Mouse (Mus musculus) liver, embryonic 15.5 days (tissue): ENCODE measurements at regions not wholly inside any gene's neighbourhood (a gene's known extent, or its start where the extent isn't known, plus 50 kb on each side); places are given as distances from the start of the nearest gene placed in this dataset.
"Not testable (repeated sequence)": the region's sequence is repeated elsewhere in the genome, so short reads cannot be mapped to it uniquely, and the experiment has no call there.

Source experiments
- ATAC-seq: fragments of 200-750 bp; cut with Nextera tagmentation; 2 replicates; pipeline ENCODE4 v1.8.0; 2017; ENCODE audit warnings: moderate number of reproducible peaks, mild to moderate bottlenecking, moderate library complexity; ENCODE audit not compliant: insufficient read depth
- H3K27ac ChIP-seq: fragments of 300-500 bp; sonication (generic); replicated peaks from 2 replicates; pipeline ENCODE4 v1.5.1; 2015; ENCODE audit warnings: mild to moderate bottlenecking, inconsistent platforms
- H3K27me3 ChIP-seq: fragments of 300-500 bp; sonication (generic); 2 replicates; pipeline ENCODE4 v1.6.1; 2015; ENCODE audit warnings: mild to moderate bottlenecking, inconsistent platforms
- H3K36me3 ChIP-seq: fragments of 300-500 bp; sonication (generic); replicated peaks from 2 replicates; pipeline ENCODE4 v1.6.1; 2015; ENCODE audit warnings: moderate library complexity, mild to moderate bottlenecking, inconsistent platforms
- H3K4me1 ChIP-seq: fragments of 300-500 bp; sonication (generic); replicated peaks from 2 replicates; pipeline ENCODE4 v1.6.1; 2015; ENCODE audit warnings: inconsistent platforms
- H3K4me2 ChIP-seq: fragments of 300-500 bp; sonication (generic); 2 replicates; pipeline ENCODE4 v1.6.1; 2015; ENCODE audit warnings: moderate library complexity, mild to moderate bottlenecking, inconsistent platforms
- H3K4me3 ChIP-seq: fragments of 300-500 bp; sonication (generic); replicated peaks from 2 replicates; pipeline ENCODE4 v1.5.1; 2015; ENCODE audit warnings: mild to moderate bottlenecking, inconsistent platforms
- H3K9ac ChIP-seq: fragments of 300-500 bp; sonication (generic); 2 replicates; pipeline ENCODE4 v1.6.1; 2015; ENCODE audit warnings: moderate library complexity, mild to moderate bottlenecking, inconsistent platforms
- H3K9me3 ChIP-seq: fragments of 300-500 bp; sonication (generic); replicated peaks from 2 replicates; pipeline ENCODE4 v1.6.1; 2016; ENCODE audit warnings: inconsistent platforms
- WGBS: fragments of 180-500 bp; shearing (Covaris S2); methylation state at CpG from one replicate; pipeline ENCODE4 v1.1.7; 2015; ENCODE audit warnings: mixed read lengths; ENCODE audit not compliant: insufficient replicate concordance; 5-methylcytosine and 5-hydroxymethylcytosine counted together

DNA sequence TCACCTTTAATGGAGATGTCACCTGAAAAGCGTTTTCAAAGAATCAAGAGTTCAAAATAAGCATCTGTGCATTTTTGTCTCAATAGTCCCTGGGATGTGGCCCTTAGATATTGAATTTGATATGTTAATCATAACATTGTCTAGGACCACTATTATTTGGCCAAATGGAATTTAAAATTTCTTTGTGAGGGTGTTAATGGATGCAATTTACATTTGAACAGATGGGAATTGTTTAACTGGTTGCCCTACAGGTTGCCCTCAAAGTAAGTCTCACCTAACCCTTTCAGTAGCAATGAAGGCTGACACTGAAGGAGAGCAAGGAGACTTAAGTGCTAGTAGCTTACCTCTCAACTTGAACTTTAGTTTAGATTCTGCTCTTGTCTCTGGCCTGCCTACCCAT is 207.9 kb upstream of the Tmc3 start:
- Histone ChIP-seq H3K36me3 (no peaks in the 10 kb centered on the region), H3K4me2 (no peak overlapping the region), H3K4me1 (no peaks in the 10 kb centered on the region), H3K4me3 (no peak overlapping the region), H3K9me3 (no peaks in the 10 kb centered on the region), H3K27me3 (no peaks in the 10 kb centered on the region), H3K27ac (no peak overlapping the region), H3K9ac (no peak overlapping the region)
- WGBS, result 53% methylated on average over 1 of the region's 1 CpGs
- ATAC-seq, result no peak

DNA sequence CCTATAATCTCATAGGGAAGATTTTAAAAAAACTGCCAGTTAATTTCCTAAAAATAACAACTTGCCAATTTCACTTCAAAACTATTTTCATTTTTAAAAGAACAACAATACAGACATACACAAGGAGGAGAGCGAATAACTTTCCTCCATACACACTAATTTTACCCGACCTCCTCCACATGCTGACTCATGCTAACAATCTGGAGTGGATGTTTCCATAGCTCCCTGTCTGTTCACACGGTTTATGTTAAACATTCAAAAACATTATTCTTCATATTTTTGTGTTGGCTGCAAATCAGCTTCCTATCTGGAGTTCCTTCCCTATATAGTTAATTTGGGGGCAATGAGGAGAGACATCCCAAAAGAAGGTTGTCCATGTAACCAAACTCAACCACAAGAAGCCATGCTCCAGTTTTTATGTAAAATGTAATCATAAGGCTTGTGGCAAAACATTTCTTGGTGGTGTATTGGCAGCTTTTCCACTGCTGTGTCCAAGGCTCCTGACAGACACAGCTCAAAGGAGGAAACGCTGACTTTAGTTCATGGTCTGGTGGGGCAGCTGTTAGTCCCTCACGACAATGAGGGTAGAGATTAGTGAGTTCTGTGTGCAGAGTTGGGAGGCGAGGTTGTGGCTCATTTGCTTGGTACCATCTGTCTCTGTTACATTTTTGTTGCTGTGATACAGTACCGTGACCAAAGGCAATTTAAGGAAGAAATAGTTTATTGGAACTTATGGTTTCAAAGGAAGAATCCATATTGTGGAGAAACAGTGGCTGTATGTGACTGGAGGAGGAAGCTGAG is 203.1 kb upstream of the Tmc3 start:
- H3K36me3 ChIP-seq, result no peaks in the 10 kb centered on the region
- no peaks in the 10 kb centered on the region for H3K9me3 ChIP-seq
- no peak overlapping the region for H3K9ac ChIP-seq
- H3K4me1 ChIP-seq, result no peaks in the 10 kb centered on the region
- no peak for ATAC-seq
- no peaks in the 10 kb centered on the region for H3K27me3 ChIP-seq
- no peak overlapping the region for H3K27ac ChIP-seq
- H3K4me2 ChIP-seq, result no peak overlapping the region
- no peak overlapping the region for H3K4me3 ChIP-seq
- 48% methylated on average over 7 of the region's 7 CpGs for whole genome bisulfite sequencing

DNA sequence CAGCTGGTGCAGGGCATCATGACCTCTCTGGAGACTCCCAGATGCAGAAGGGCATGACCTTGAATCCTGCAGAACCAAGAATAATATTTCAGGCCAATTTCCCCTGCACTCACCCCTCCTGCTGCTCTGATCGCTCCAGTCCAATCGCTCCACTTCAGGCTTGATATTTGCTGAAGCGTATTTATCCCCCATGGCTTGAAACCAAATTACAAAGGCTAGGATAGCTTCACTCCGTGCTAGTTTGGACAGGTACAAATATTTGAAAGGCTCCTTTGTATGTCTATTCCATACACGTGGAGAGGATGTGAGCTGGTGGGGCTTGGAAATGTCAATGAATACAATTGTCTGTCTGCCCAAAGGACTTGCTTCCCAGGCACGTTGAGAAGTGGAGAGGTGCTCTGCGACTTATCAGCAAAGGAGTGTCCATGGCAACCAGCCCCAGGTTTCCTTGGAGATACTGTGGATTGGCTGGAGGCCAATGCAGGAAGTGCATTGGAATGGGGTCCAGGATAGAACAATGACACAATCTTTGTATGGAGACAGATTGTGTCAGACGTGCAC is 201.8 kb upstream of the Tmc3 start:
- ATAC-seq, result no peak
- H3K27ac ChIP-seq, result no peak overlapping the region
- WGBS, result 45% methylated on average over 8 of the region's 8 CpGs

DNA sequence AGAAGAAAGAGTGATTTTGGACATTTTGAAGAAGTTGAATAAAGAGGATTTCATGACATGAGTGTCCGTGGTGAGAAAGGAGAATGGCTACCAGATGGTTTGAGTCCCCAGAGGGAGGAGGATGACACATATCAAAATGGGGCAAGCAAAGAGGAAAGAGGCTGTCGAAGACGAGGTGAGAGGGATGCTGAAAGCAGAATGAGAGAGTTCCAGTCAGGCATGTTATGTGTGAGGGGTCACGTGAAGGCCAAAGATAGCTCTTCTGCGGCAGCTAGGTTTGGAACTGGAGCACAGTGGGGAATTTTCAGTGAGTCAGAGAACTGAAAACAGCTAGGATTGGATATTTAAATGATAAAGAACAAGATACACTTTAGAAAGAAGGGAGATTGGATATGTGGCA is 193.3 kb upstream of the Tmc3 start:
- H3K27ac ChIP-seq, result no peak overlapping the region
- H3K4me3 ChIP-seq, result no peak overlapping the region
- no peaks in the 10 kb centered on the region for H3K9me3 ChIP-seq
- 64% methylated on average over 5 of the region's 5 CpGs for WGBS
- ATAC-seq, result no peak
- no peaks in the 10 kb centered on the region for H3K27me3 ChIP-seq
- H3K9ac ChIP-seq, result no peak overlapping the region
- no peaks in the 10 kb centered on the region for H3K4me1 ChIP-seq
- no peaks in the 10 kb centered on the region for H3K36me3 ChIP-seq
- H3K4me2 ChIP-seq, result no peak overlapping the region

More for the DNA sequence above, 201.8 kb upstream of the Tmc3 start:
- Histone ChIP-seq H3K36me3 (no peaks in the 10 kb centered on the region), H3K4me3 (no peak overlapping the region), H3K27me3 (no peaks in the 10 kb centered on the region), H3K9ac (no peak overlapping the region), H3K9me3 (no peaks in the 10 kb centered on the region), H3K4me1 (no peaks in the 10 kb centered on the region), H3K4me2 (no peak overlapping the region)

DNA sequence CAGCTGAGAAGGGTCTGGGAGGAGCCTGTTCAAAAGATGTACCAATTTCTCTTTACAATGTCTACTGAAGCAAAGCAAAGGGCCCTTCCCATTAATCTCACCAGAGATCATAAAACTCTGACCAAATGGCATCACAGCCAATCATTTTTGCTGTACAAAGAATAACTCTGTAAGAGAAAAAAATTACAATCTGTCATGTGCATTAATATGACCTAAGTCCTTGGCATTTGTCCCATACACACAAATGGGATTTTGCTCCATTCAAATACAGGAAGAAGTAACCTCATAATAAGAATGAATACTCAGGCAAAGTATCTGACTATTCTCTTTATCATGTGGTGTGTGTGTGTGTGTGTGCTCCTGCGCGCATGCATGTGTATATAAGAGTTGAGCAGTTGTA is 192.5 kb upstream of the Tmc3 start:
- Histone ChIP-seq H3K4me2 (no peak overlapping the region), H3K36me3 (no peaks in the 10 kb centered on the region), H3K4me3 (no peak overlapping the region), H3K27me3 (no peaks in the 10 kb centered on the region), H3K27ac (no peak overlapping the region), H3K4me1 (no peaks in the 10 kb centered on the region), H3K9me3 (no peaks in the 10 kb centered on the region), H3K9ac (no peak overlapping the region)
- WGBS, result 85% methylated on average over 2 of the region's 2 CpGs
- ATAC-seq, result no peak

DNA sequence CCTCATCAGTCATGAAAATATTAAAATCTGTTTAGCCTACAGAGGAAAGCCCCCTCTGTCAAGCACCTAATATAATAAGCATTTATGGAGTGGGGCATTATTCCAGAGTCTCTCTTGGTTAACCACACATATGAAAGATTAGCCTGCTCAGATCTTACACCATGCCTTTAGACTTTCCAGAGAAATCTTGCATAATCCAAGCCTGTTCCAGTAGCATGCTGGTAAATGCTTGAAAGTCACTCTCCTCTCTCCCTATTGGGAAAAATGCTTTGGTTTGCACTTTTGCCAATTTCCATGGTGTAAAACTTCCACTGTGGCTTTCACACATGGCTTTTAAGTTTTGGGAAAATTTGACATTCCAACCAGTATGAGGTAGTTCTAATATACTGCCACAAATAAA is 192.1 kb upstream of the Tmc3 start:
- H3K9me3 ChIP-seq, result no peaks in the 10 kb centered on the region
- H3K9ac ChIP-seq, result no peak overlapping the region
- H3K36me3 ChIP-seq, result no peaks in the 10 kb centered on the region
- no peaks in the 10 kb centered on the region for H3K4me1 ChIP-seq
- no peak for ATAC-seq
- H3K4me2 ChIP-seq, result no peak overlapping the region
- no peak overlapping the region for H3K4me3 ChIP-seq
- no peak overlapping the region for H3K27ac ChIP-seq
- no peaks in the 10 kb centered on the region for H3K27me3 ChIP-seq

DNA sequence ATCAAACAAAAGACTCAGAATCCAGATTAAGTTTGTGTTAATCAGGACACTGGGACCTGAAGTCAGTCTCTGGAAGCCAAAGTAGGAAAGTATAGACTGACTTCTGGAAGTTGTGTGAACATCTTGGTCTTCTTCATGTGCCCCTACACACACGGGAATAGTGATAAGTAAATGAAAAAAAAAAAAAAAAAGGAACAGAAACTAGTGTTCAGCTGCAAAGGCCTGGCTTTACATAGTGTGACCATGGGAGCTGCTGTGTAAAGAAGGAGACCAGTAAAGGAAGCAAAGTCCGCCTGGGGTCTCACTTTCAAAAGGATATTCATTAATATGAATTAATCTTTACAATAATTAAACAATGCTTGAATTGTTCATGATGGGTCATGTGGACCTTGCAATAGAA is 190.6 kb upstream of the Tmc3 start:
- Histone ChIP-seq H3K27ac (no peak overlapping the region), H3K9ac (no peak overlapping the region), H3K4me1 (no peaks in the 10 kb centered on the region), H3K4me3 (no peak overlapping the region), H3K36me3 (no peaks in the 10 kb centered on the region), H3K27me3 (no peaks in the 10 kb centered on the region), H3K9me3 (no peaks in the 10 kb centered on the region), H3K4me2 (no peak overlapping the region)
- 35% methylated on average over 2 of the region's 2 CpGs for WGBS
- ATAC-seq, result no peak

DNA sequence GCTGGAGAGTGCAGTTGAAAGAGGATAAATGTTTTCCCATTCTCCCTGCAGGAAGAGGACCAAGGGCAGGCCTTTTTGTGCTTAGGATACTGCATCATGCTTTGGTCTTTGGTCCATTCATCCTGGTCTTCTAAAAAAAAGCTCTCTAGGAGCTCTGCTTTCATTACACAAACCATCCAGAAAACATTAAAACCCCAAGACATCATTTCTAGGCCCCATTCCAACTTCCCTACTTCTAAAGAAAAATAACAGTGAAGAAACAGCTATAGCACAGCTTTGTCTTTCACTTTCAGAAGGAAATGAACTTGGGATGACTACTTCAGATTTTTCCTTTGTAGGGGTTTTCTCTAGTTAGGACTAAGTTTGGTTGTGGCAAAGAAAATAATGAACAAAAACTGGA is 185.1 kb upstream of the Tmc3 start:
- no peaks in the 10 kb centered on the region for H3K36me3 ChIP-seq
- H3K4me2 ChIP-seq, result no peak overlapping the region
- no peak overlapping the region for H3K9ac ChIP-seq
- ATAC-seq, result no peak
- no peak overlapping the region for H3K4me3 ChIP-seq
- no peaks in the 10 kb centered on the region for H3K4me1 ChIP-seq
- H3K27me3 ChIP-seq, result no peaks in the 10 kb centered on the region
- H3K9me3 ChIP-seq, result no peaks in the 10 kb centered on the region
- H3K27ac ChIP-seq, result no peak overlapping the region

DNA sequence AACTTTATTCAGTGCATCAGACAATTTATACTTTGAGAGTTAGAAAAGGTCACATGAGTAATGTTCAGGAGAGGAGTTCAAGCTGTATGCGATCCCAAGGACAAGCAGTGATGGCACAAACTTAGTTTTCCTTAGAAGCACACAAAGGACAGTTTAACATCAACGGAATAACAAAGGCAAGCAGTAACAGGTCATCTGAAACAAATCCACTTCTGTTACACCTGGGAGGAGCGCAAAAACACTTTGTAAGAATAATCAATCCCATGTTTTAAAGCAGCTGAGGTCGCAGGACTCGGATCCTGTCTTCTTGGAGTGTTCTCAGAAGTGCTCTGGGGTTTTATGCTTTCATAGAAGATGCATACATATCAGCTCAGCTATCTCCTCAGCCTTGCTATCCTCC is 183.7 kb upstream of the Tmc3 start:
- no peaks in the 10 kb centered on the region for H3K4me1 ChIP-seq
- no peak for ATAC-seq
- H3K9me3 ChIP-seq, result no peaks in the 10 kb centered on the region
- no peak overlapping the region for H3K27ac ChIP-seq
- no peaks in the 10 kb centered on the region for H3K36me3 ChIP-seq
- H3K9ac ChIP-seq, result no peak overlapping the region
- no peak overlapping the region for H3K4me3 ChIP-seq
- 58% methylated on average over 5 of the region's 5 CpGs for WGBS
- H3K27me3 ChIP-seq, result no peaks in the 10 kb centered on the region
- no peak overlapping the region for H3K4me2 ChIP-seq

DNA sequence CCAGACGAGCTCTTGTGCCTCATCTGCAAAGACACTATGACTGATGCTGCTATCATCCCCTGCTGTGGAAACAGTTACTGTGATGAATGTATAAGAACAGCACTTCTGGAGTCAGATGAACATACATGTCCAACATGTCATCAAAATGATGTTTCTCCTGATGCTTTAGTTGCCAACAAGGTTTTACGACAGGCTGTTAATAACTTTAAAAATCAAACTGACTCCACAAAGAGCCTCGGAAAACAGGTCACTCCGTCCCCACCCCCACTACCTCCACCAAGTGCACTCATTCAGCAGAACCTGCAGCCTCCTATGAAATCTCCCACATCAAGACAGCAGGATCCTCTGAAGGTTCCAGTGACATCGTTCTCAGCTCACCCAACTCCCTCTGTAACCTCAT is 172.0 kb upstream of the Tmc3 start:
- not testable (repeated sequence) for H3K9ac ChIP-seq, H3K36me3 ChIP-seq, H3K4me3 ChIP-seq, ATAC-seq, H3K9me3 ChIP-seq, H3K27me3 ChIP-seq, H3K4me2 ChIP-seq, H3K27ac ChIP-seq, H3K4me1 ChIP-seq
- 61% methylated on average over 5 of the region's 5 CpGs for WGBS

DNA sequence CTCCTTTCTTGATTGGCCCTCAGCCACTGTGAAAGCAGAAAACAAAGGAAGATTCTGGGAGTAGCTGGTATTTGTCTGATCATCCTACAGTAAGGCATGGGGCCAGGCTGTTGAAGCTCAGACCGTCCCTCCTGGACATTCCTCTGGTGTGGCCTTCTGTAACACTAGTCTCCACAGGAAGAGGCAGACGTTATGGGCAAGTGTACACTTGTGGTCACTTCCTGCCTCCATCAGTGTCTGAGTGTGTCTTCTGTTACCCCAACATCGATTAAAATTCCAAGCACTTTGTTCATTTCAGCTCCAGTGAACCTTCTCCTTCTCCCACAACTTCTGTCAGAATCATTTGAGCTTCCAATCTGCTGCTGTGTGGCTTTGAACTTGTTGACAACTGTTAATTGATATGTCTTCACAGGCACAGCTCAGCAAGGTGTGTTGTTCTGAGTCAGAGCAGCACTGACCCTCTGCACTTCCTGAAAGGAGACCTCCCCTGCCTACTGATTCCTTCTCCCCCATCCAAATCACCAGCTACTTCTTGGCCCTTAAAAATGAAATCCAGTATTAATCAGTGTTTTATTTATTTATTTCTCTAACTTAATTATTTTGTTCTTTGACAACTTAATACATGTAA is 154.7 kb upstream of the Tmc3 start:
- Histone ChIP-seq H3K27me3 (no peaks in the 10 kb centered on the region), H3K36me3 (no peaks in the 10 kb centered on the region), H3K27ac (no peak overlapping the region), H3K9ac (no peak overlapping the region), H3K4me3 (no peak overlapping the region), H3K9me3 (no peaks in the 10 kb centered on the region), H3K4me2 (no peak overlapping the region), H3K4me1 (no peaks in the 10 kb centered on the region)
- ATAC-seq, result no peak
- 40% methylated on average over 3 of the region's 3 CpGs for WGBS

DNA sequence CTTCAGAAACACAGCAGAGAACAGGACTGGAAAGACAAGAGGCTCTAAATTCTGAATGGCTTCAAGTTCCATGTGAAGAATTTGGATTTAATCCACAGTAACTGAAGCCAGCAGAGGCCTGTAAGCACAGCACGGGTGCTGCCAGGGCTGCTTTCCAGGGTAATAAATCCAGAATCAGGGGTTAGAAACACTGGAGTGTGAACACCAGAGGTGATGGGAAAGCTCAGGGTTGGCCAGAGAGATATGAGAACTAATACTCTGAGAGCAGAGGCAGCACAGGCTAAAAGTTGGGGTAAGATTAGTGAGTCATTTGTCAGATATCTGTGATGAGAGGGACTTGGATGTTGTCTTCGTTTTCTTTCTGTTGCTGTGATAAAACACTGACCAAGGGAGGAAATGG is 153.6 kb upstream of the Tmc3 start:
- H3K4me3 ChIP-seq, result no peak overlapping the region
- no peak for ATAC-seq
- H3K9ac ChIP-seq, result no peak overlapping the region
- no peaks in the 10 kb centered on the region for H3K27me3 ChIP-seq
- no peaks in the 10 kb centered on the region for H3K9me3 ChIP-seq
- no peak overlapping the region for H3K27ac ChIP-seq
- no peak overlapping the region for H3K4me2 ChIP-seq
- no peaks in the 10 kb centered on the region for H3K36me3 ChIP-seq
- 31% methylated on average over 2 of the region's 2 CpGs for WGBS
- no peaks in the 10 kb centered on the region for H3K4me1 ChIP-seq
